Mouse (Mus musculus) CH12.LX (cell line): ENCODE results near the gene Helz. TPM values are rescaled to one million over a fixed set of nuclear protein-coding genes. Genes with fewer than 3 reads are reported as not detected.

Experiments
- DNase-seq: peaks from one replicate; pipeline ENCODE4 v3.0.0-alpha.2; 2013; ENCODE audit errors: extremely low read depth
- H3K27ac ChIP-seq: 2 replicates; pipeline ENCODE4 v1.5.1; 2012; ENCODE audit warnings: low read depth, mild to moderate bottlenecking, control low read depth, moderate library complexity; ENCODE audit not compliant: insufficient read depth
- H3K27me3 ChIP-seq: replicated peaks from 2 replicates; pipeline ENCODE3; 2012; ENCODE audit warnings: inconsistent platforms
- H3K36me3 ChIP-seq, 2 experiments: replicated peaks in 1 of 2; 2 replicates each; pipeline versions ENCODE3 to v1.6.1; 2012; ENCODE audit warnings: inconsistent platforms in 1 of 2, low read length in 1 of 2, mild to moderate bottlenecking in 1 of 2, mixed read lengths in 1 of 2, moderate library complexity in 1 of 2; ENCODE audit not compliant: control insufficient read depth in 1 of 2, insufficient read depth in 1 of 2
- H3K4me1 ChIP-seq, 2 experiments: 2 replicates each; pipeline ENCODE4 v1.6.1; 2012; ENCODE audit warnings: inconsistent platforms in 1 of 2, moderate library complexity in 1 of 2; ENCODE audit not compliant: insufficient read depth in 2 of 2, control insufficient read depth in 1 of 2
- H3K4me2 ChIP-seq: 2 replicates; pipeline ENCODE4 v1.6.1; 2012; ENCODE audit warnings: low read depth, mild to moderate bottlenecking, control low read depth; ENCODE audit not compliant: poor library complexity, insufficient read depth, severe bottlenecking
- H3K4me3 ChIP-seq, 3 experiments: fragments of 150-350 bp in 1 of 3; sonication (generic) in 1 of 3; replicated peaks in 1 of 3; 2 replicates each; pipeline versions ENCODE3 to v1.5.1; 2011 to 2012; ENCODE audit warnings: low read depth in 2 of 3, low read length in 2 of 3, mild to moderate bottlenecking in 2 of 3, moderate library complexity in 2 of 3, control low read depth in 1 of 3, improper control_type of control experiment in 1 of 3, inconsistent platforms in 1 of 3, mixed read lengths in 1 of 3; ENCODE audit not compliant: poor library complexity in 1 of 3
- H3K79me2 ChIP-seq: replicated peaks from 2 replicates; pipeline ENCODE4 v1.6.1; 2012; ENCODE audit warnings: mild to moderate bottlenecking, moderate library complexity; ENCODE audit not compliant: control insufficient read depth, poor library complexity, insufficient read depth, severe bottlenecking; ENCODE audit errors: extremely low read depth
- H3K9ac ChIP-seq: 2 replicates; pipeline ENCODE4 v1.6.1; 2012; ENCODE audit warnings: low read depth, mild to moderate bottlenecking, control low read depth, moderate library complexity; ENCODE audit not compliant: insufficient read depth
- H3K9me3 ChIP-seq: replicated peaks from 2 replicates; pipeline ENCODE3; 2012; ENCODE audit warnings: low read length, inconsistent platforms, mixed read lengths
- BHLHE40 ChIP-seq: IDR thresholded peaks from 2 replicates; pipeline ENCODE4 v1.6.1; 2011; ENCODE audit warnings: mild to moderate bottlenecking, low read depth, low read length, improper control_type of control experiment
- E2F4 ChIP-seq: IDR thresholded peaks from 2 replicates; pipeline ENCODE4 v1.6.1; 2011; ENCODE audit warnings: low read depth, low read length, improper control_type of control experiment; ENCODE audit not compliant: insufficient replicate concordance
- ELF1 ChIP-seq: IDR thresholded peaks from 2 replicates; pipeline ENCODE4 v1.6.1; 2014; ENCODE audit warnings: low read depth, mild to moderate bottlenecking, inconsistent platforms, low read length, improper control_type of control experiment
- IRF4 ChIP-seq: IDR thresholded peaks from 2 replicates; pipeline ENCODE4 v1.6.1; 2014; ENCODE audit warnings: low read depth, mild to moderate bottlenecking, inconsistent platforms, low read length, improper control_type of control experiment
- MAX ChIP-seq: IDR thresholded peaks from 2 replicates; pipeline ENCODE4 v1.6.1; 2011; ENCODE audit warnings: low read length, improper control_type of control experiment
- MEF2A ChIP-seq: IDR thresholded peaks from 2 replicates; pipeline ENCODE4 v1.6.1; 2014; ENCODE audit warnings: low read depth, mild to moderate bottlenecking, inconsistent platforms, low read length, improper control_type of control experiment, borderline replicate concordance
- MYC ChIP-seq: IDR thresholded peaks from 2 replicates; pipeline ENCODE4 v1.6.1; 2011; ENCODE audit warnings: low read depth, mild to moderate bottlenecking, improper control_type of control experiment, low read length
- NELFE ChIP-seq: IDR thresholded peaks from 2 replicates; pipeline ENCODE4 v1.6.1; 2011; ENCODE audit warnings: low read depth, low read length, improper control_type of control experiment
- POLR2A ChIP-seq: IDR thresholded peaks from 2 replicates; pipeline ENCODE4 v1.6.1; 2011; ENCODE audit warnings: low read depth, mild to moderate bottlenecking, improper control_type of control experiment, low read length
- RCOR1 ChIP-seq: conservative IDR thresholded peaks from 2 replicates; pipeline ENCODE4 v1.6.1; 2012; ENCODE audit warnings: low read depth, mild to moderate bottlenecking, inconsistent platforms, low read length, improper control_type of control experiment
- ZKSCAN1 ChIP-seq: IDR thresholded peaks from 2 replicates; pipeline ENCODE4 v1.6.1; 2012; ENCODE audit warnings: low read depth, inconsistent platforms, low read length, improper control_type of control experiment, borderline replicate concordance
- ZMIZ1 ChIP-seq: IDR thresholded peaks from 2 replicates; pipeline ENCODE4 v1.6.1; 2012; ENCODE audit warnings: low read depth, mild to moderate bottlenecking, inconsistent platforms, low read length, improper control_type of control experiment
- ZNF384 ChIP-seq: IDR thresholded peaks from 2 replicates; pipeline ENCODE4 v1.6.1; 2012; ENCODE audit warnings: low read depth, low read length, improper control_type of control experiment, inconsistent platforms
- dilution Hi-C: fragments of 300-500 bp; cut with MboI; formaldehyde crosslinking; loops from 2 replicates; pipeline ENCODE4 v1.14.3; 2020; ENCODE audit warnings: low sequenced_read_pairs; ENCODE audit not compliant: extremely low pct_unique_long_range_greater_than_20kb, extremely low pct_ligation_motif_present
- in situ Hi-C: fragments of 300-500 bp; cut with MboI; formaldehyde crosslinking; loops from 3 replicates; pipeline ENCODE4 v1.14.3; 2019; ENCODE audit warnings: low sequenced_read_pairs, low pct_ligation_motif_present, low pct_unique_long_range_greater_than_20kb, mixed read lengths
- polyA plus RNA-seq: library from polyadenylated mRNA; unstranded; fragments of >175 nt; gene quantifications from 2 replicates; pipeline ENCODE4 v1.2.1, GENCODE M21; 2012; ENCODE audit warnings: low read depth; ENCODE audit not compliant: insufficient read length
- total RNA-seq, 2 experiments: library from RNA; depleted of rRNA; stranded (reverse); fragments of 300-350 nt in 1 of 2; fragments of >200 nt in 1 of 2; gene quantifications; 2 replicates each; pipeline ENCODE4 v1.2.3; 2012 to 2014

Gene Helz
- total and polyA plus RNA-seq, 3 experiments = 11.5 to 44.4 (median 22.2) TPM

- H3K36me3 ChIP-seq = peaks cover 16 to 36% of the 10 kb centered on the region in 2 experiments
- H3K27ac ChIP-seq = no peak overlapping the region
- DNase-seq = peak; percentile 29
- peaks cover 15% of the 10 kb centered on the region for H3K27me3 ChIP-seq
- no peaks in the 10 kb centered on the region for H3K9me3 ChIP-seq
- no peak for TF ChIP-seq RCOR1
- TF ChIP-seq ZMIZ1 = 0 out of 2 replicates have a peak, but pooled peaks have one; percentile 13
- peak; percentile 68 for TF ChIP-seq ZNF384
- TF ChIP-seq E2F4 = no peak
- TF ChIP-seq ELF1 = no peak
- peak; percentile 58 for TF ChIP-seq BHLHE40
- peak; percentile 13; the same call in 1 of the 2 replicates for TF ChIP-seq IRF4
- H3K79me2 ChIP-seq = peaks cover 34% of the 10 kb centered on the region
- H3K4me1 ChIP-seq = peaks cover 0 to 23% of the 10 kb centered on the region in 2 experiments; a peak in 3 of 4 replicates
- in situ Hi-C loops = loop anchor here (5.0 kb wide), 1 partner anchor 36 kb away; no protein-coding TSS in a partner anchor
- dilution Hi-C loops = no loop called here
- peak overlapping the region; percentile 97 for H3K4me2 ChIP-seq
- H3K9ac ChIP-seq = peak overlapping the region; percentile 97
- H3K4me3 ChIP-seq = peak overlapping the region; percentile 82 to 98 (median 95)
Measured at GRCm38 (mm10) chr11:107548204-107548975, 660 bp downstream of the Helz start.

GRCm38 (mm10) chr11:107559874-107560273, 12.1 kb downstream of the Helz start:
- H3K9ac ChIP-seq = no peak overlapping the region
- H3K27ac ChIP-seq = no peak overlapping the region
- H3K79me2 ChIP-seq = peaks cover 8% of the 10 kb centered on the region
- H3K9me3 ChIP-seq = no peaks in the 10 kb centered on the region
- no peak for DNase-seq
- no peak for TF ChIP-seq ZKSCAN1
- TF ChIP-seq BHLHE40 = no peak
- TF ChIP-seq MAX = no peak
- no peak for TF ChIP-seq POLR2A
- no peak for TF ChIP-seq MEF2A
- no peak for TF ChIP-seq NELFE
- no peak for TF ChIP-seq ELF1
- TF ChIP-seq ZNF384 = no peak
- TF ChIP-seq E2F4 = no peak
- TF ChIP-seq MYC = no peak
- no peak overlapping the region for H3K4me3 ChIP-seq
- in situ Hi-C loops (no loop called here), dilution Hi-C loops (no loop called here)
- H3K36me3 ChIP-seq = peaks cover 38 to 74% of the 10 kb centered on the region in 2 experiments
- H3K4me2 ChIP-seq = no peak overlapping the region
- H3K27me3 ChIP-seq = no peaks in the 10 kb centered on the region
- H3K4me1 ChIP-seq = peaks cover 0 to 6% of the 10 kb centered on the region in 2 experiments; a peak in 2 of 4 replicates
